Mouse (Mus musculus) cerebellum, adult 2 months (tissue): ENCODE data around the gene Spsb1. TPM values are rescaled to one million over a fixed set of nuclear protein-coding genes. Genes with fewer than 3 reads are reported as not detected.

Source experiments
- DNase-seq, 2 experiments: peaks; one replicate each; pipeline ENCODE4 v3.0.0; 2021
- H3K27ac ChIP-seq: fragments of 200-500 bp; 2 replicates; pipeline ENCODE4 v1.5.1; 2012; ENCODE audit warnings: low read length, control low read depth, inconsistent platforms; ENCODE audit not compliant: insufficient read depth
- H3K27me3 ChIP-seq: fragments of 200-500 bp; 2 replicates; pipeline ENCODE4 v1.6.1; 2012; ENCODE audit warnings: inconsistent platforms, mild to moderate bottlenecking, low read length, moderate library complexity; ENCODE audit not compliant: control insufficient read depth, insufficient read depth
- H3K4me1 ChIP-seq: fragments of 200-500 bp; 2 replicates; pipeline ENCODE4 v1.6.1; 2011; ENCODE audit warnings: low read length; ENCODE audit not compliant: control insufficient read depth, insufficient read depth
- H3K4me3 ChIP-seq: fragments of 200-500 bp; replicated peaks from 2 replicates; pipeline ENCODE3; 2011; ENCODE audit warnings: mild to moderate bottlenecking, low read depth, low read length, control low read depth; ENCODE audit not compliant: insufficient read depth
- CTCF ChIP-seq: fragments of 200-500 bp; IDR thresholded peaks from 2 replicates; pipeline ENCODE4 v1.5.1; 2011; ENCODE audit warnings: low read depth, mild to moderate bottlenecking, control low read depth, low read length, moderate library complexity, borderline replicate concordance; ENCODE audit not compliant: insufficient read depth
- POLR2A ChIP-seq: fragments of 200-500 bp; IDR thresholded peaks from 2 replicates; pipeline ENCODE4 v1.6.1; 2011; ENCODE audit warnings: low read length, control low read depth, borderline replicate concordance; ENCODE audit not compliant: insufficient read depth
- WGBS: fragments of 180-500 bp; shearing (Covaris S2); methylation state at CpG from one replicate; pipeline ENCODE4 v1.1.7; 2018; 5-methylcytosine and 5-hydroxymethylcytosine counted together
- polyA plus RNA-seq: library from polyadenylated mRNA; depleted of rRNA; stranded (reverse); fragments of >200 nt; gene quantifications from 2 replicates; pipeline ENCODE4 v1.2.3, GENCODE M21; 2012; rRNA removed

Gene Spsb1
- polyA plus RNA-seq, 1 experiment: 25.3 TPM

GRCm38 (mm10) chr4:149849035-149849434, 105.8 kb downstream of the Spsb1 start:
- no peaks in the 10 kb centered on the region for H3K27me3 ChIP-seq
- WGBS: 75% methylated on average over 5 of the region's 5 CpGs
- H3K4me3 ChIP-seq: no peak overlapping the region
- H3K4me1 ChIP-seq: no peaks in the 10 kb centered on the region
- TF ChIP-seq CTCF: no peak
- no peak for TF ChIP-seq POLR2A
- no peak for DNase-seq
- H3K27ac ChIP-seq: no peak overlapping the region

- no peak overlapping the region for H3K4me3 ChIP-seq
- WGBS: 37% methylated on average over 22 of the region's 22 CpGs
- H3K27me3 ChIP-seq: no peaks in the 10 kb centered on the region
- H3K27ac ChIP-seq: no peak overlapping the region
- no peaks in the 10 kb centered on the region for H3K4me1 ChIP-seq
- no peak for TF ChIP-seq CTCF
- TF ChIP-seq POLR2A: no peak
- peak in 1 of 2 experiments; percentile 10 for DNase-seq
Measured at GRCm38 (mm10) chr4:149846861-149847631, 107.8 kb downstream of the Spsb1 start.

Other genes with a start within 250 kb of the Spsb1 start
- gene Tmem201, start 217.0 kb downstream of the Spsb1 start, polyA plus RNA-seq: 146 and 171 TPM in 2 replicates
- gene Slc25a33, start 180.8 kb downstream of the Spsb1 start, polyA plus RNA-seq: 73.4 and 77.0 TPM in 2 replicates
- gene H6pd, start 54.0 kb upstream of the Spsb1 start, polyA plus RNA-seq: 11.6 and 14.1 TPM in 2 replicates
- 2.9 and 3.1 TPM in 2 replicates for gene Gpr157, start 132.3 kb upstream of the Spsb1 start, polyA plus RNA-seq
- gene Slc2a5, start 164.2 kb upstream of the Spsb1 start, polyA plus RNA-seq: 1.7 and 2.2 TPM in 2 replicates
- gene Slc2a7, start 193.9 kb upstream of the Spsb1 start, polyA plus RNA-seq: not detected in 2 replicates
- not detected in 2 replicates for gene Car6, start 246.3 kb upstream of the Spsb1 start, polyA plus RNA-seq